Comparison of ENCODE assay signal across 11 mouse cellular contexts in genomic region chr8:120344166-120344565, GRCm38 (mm10).
DNase-seq lines count a peak whose midpoint lies in the region; ATAC-seq and TF ChIP-seq lines count a peak whose summit lies in the region.
"Had no signal": no experiment of that assay in that cellular context is flagged by ENCODE, and none has a peak within 500 bp of the region (broad histone marks: within the 10 kb centered on the region; RNA-seq: fewer than 3 reads in every experiment).

No protein-coding gene starts in this region.

- H3K27ac ChIP-seq in hindbrain, embryonic 12.5 days: peak overlapping the region; percentile 78
- H3K27ac ChIP-seq in lung, postnatal 0 days (ENCODE audit: low read length): no peak overlapping the region
- H3K27ac ChIP-seq: embryonic facial prominence, embryonic 15.5 days; macrophage had no signal

- H3K4me2 ChIP-seq in hindbrain, embryonic 12.5 days (replicated peaks): peak overlapping the region; percentile 3; the same call in 1 of the 2 replicates
- no peak overlapping the region for H3K4me2 ChIP-seq in lung, postnatal 0 days (replicated peaks; ENCODE audit: low read depth, low read length)
- H3K4me2 ChIP-seq: embryonic facial prominence, embryonic 15.5 days had no signal

- TF ChIP-seq CTCF in lung, postnatal 0 days (IDR thresholded peaks at IDR 0.05): no peak

- no peak overlapping the region for H3K9ac ChIP-seq in hindbrain, embryonic 12.5 days
- H3K9ac ChIP-seq in lung, postnatal 0 days (replicated peaks; ENCODE audit: low read depth): no peak overlapping the region
- H3K9ac ChIP-seq: embryonic facial prominence, embryonic 15.5 days had no signal

- H3K4me3 ChIP-seq in hindbrain, embryonic 12.5 days: no peak overlapping the region
- peak overlapping the region; percentile 13 for H3K4me3 ChIP-seq in megakaryocyte, embryonic 14.5 days (replicated peaks)
- no peak overlapping the region for H3K4me3 ChIP-seq in lung, postnatal 0 days (ENCODE audit: low read depth, low read length)
- H3K4me3 ChIP-seq: embryonic facial prominence, embryonic 15.5 days had no signal

- no peaks in the 10 kb centered on the region for H3K36me3 ChIP-seq in hindbrain, embryonic 12.5 days
- peaks cover 6% of the 10 kb centered on the region for H3K36me3 ChIP-seq in megakaryocyte, embryonic 14.5 days (replicated peaks; ENCODE audit: low read length)
- H3K36me3 ChIP-seq in lung, postnatal 0 days (ENCODE audit: insufficient read depth, low read length): no peaks in the 10 kb centered on the region
- H3K36me3 ChIP-seq: embryonic facial prominence, embryonic 15.5 days had no signal

- H3K27me3 ChIP-seq in hindbrain, embryonic 12.5 days: no peaks in the 10 kb centered on the region
- peaks cover 15% of the 10 kb centered on the region for H3K27me3 ChIP-seq in megakaryocyte, embryonic 14.5 days (replicated peaks)
- H3K27me3 ChIP-seq in lung, postnatal 0 days (replicated peaks; ENCODE audit: insufficient read depth, low read length): no peaks in the 10 kb centered on the region
- H3K27me3 ChIP-seq: embryonic facial prominence, embryonic 15.5 days had no signal

- 27% methylated on average over 4 of the region's 4 CpGs for WGBS in hindbrain, embryonic 12.5 days
- 24% methylated on average over 4 of the region's 4 CpGs for WGBS in lung, postnatal 0 days

- no peak for TF ChIP-seq EP300 in lung, postnatal 0 days (IDR thresholded peaks at IDR 0.05)

- no peak for ATAC-seq in hindbrain, embryonic 12.5 days (ENCODE audit: low FRiP score)
- no peak for ATAC-seq in lung, postnatal 0 days

- peak; percentile 48 for DNase-seq in thymus, postnatal 0 days (ENCODE audit: low spot score)
- no peak for DNase-seq in thymus, postnatal 36 days
- no peak for DNase-seq in adipocyte (ENCODE audit: low spot score)
- DNase-seq in layer of hippocampus, adult 11-12 months (ENCODE audit: low spot score): no peak
- DNase-seq in lung, postnatal 0 days (ENCODE audit: low spot score): no peak
- DNase-seq: kidney, adult 2 months; right cerebral cortex, adult 18-20 months had no signal

- H3K9me3 ChIP-seq in hindbrain, embryonic 12.5 days (replicated peaks): no peaks in the 10 kb centered on the region
- peaks cover 5% of the 10 kb centered on the region for H3K9me3 ChIP-seq in megakaryocyte, embryonic 14.5 days
- no peaks in the 10 kb centered on the region for H3K9me3 ChIP-seq in lung, postnatal 0 days (ENCODE audit: low read length)
- H3K9me3 ChIP-seq: embryonic facial prominence, embryonic 15.5 days had no signal

- peaks cover 92% of the 10 kb centered on the region for H3K4me1 ChIP-seq in hindbrain, embryonic 12.5 days
- H3K4me1 ChIP-seq in megakaryocyte, embryonic 14.5 days: peaks cover 98% of the 10 kb centered on the region
- no peaks in the 10 kb centered on the region for H3K4me1 ChIP-seq in lung, postnatal 0 days (ENCODE audit: insufficient read depth, low read depth, low read length)
